Mouse (Mus musculus) myocyte (in vitro differentiated cells): Measurements from ENCODE around the gene Garnl3.

Source experiments
- CEBPB ChIP-seq: IDR thresholded peaks from 2 replicates; pipeline ENCODE4 v1.6.1; 2011; ENCODE audit warnings: mild to moderate bottlenecking, moderate library complexity; ENCODE audit not compliant: poor library complexity, insufficient read depth, severe bottlenecking
- E2F4 ChIP-seq: IDR thresholded peaks from one replicate; pipeline ENCODE4 v1.6.1; 2011; ENCODE audit warnings: mild to moderate bottlenecking, control low read depth, moderate library complexity; ENCODE audit not compliant: insufficient read depth
- MAX ChIP-seq: IDR thresholded peaks from one replicate; pipeline ENCODE4 v1.6.1; 2011; ENCODE audit warnings: low read depth, mild to moderate bottlenecking, control low read depth
- MYOD1 ChIP-seq, 3 experiments: IDR thresholded peaks; one replicate each; pipeline ENCODE4 v1.6.1; 2011; ENCODE audit warnings: control low read depth in 2 of 3, low read depth in 2 of 3, mild to moderate bottlenecking in 2 of 3, moderate library complexity in 1 of 3; ENCODE audit not compliant: insufficient read length in 2 of 3, control insufficient read depth in 1 of 3
- MYOG ChIP-seq, 3 experiments: IDR thresholded peaks; one replicate each; pipeline ENCODE4 v1.6.1; 2011; ENCODE audit warnings: control low read depth in 2 of 3, low read depth in 2 of 3, mild to moderate bottlenecking in 2 of 3; ENCODE audit not compliant: insufficient read length in 2 of 3, control insufficient read depth in 1 of 3, insufficient read depth in 1 of 3
- POLR2A ChIP-seq: IDR thresholded peaks from one replicate; pipeline ENCODE4 v1.6.1; 2011; ENCODE audit warnings: low read depth, mild to moderate bottlenecking, control low read depth, moderate library complexity; ENCODE audit not compliant: insufficient read length
- POLR2AphosphoS2 ChIP-seq: IDR thresholded peaks from one replicate; pipeline ENCODE4 v1.6.1; 2011; ENCODE audit warnings: low read depth, control low read depth; ENCODE audit not compliant: insufficient read length
- REST ChIP-seq: IDR thresholded peaks from one replicate; pipeline ENCODE4 v1.6.1; 2011; ENCODE audit warnings: mild to moderate bottlenecking, control low read depth, moderate library complexity; ENCODE audit not compliant: insufficient read depth, insufficient read length
- SRF ChIP-seq: IDR thresholded peaks from one replicate; pipeline ENCODE4 v1.6.1; 2011; ENCODE audit warnings: low read depth; ENCODE audit not compliant: control insufficient read depth, insufficient read length
- TCF12 ChIP-seq: IDR thresholded peaks from one replicate; pipeline ENCODE4 v1.6.1; 2011; ENCODE audit warnings: mild to moderate bottlenecking, control low read depth; ENCODE audit not compliant: poor library complexity, insufficient read depth, severe bottlenecking
- TCF3 ChIP-seq: IDR thresholded peaks from one replicate; pipeline ENCODE4 v1.6.1; 2011; ENCODE audit warnings: low read depth, control low read depth; ENCODE audit not compliant: insufficient read length
- USF1 ChIP-seq: IDR thresholded peaks from one replicate; pipeline ENCODE4 v1.6.1; 2011; ENCODE audit warnings: low read depth, mild to moderate bottlenecking, control low read depth, moderate library complexity

DNA sequence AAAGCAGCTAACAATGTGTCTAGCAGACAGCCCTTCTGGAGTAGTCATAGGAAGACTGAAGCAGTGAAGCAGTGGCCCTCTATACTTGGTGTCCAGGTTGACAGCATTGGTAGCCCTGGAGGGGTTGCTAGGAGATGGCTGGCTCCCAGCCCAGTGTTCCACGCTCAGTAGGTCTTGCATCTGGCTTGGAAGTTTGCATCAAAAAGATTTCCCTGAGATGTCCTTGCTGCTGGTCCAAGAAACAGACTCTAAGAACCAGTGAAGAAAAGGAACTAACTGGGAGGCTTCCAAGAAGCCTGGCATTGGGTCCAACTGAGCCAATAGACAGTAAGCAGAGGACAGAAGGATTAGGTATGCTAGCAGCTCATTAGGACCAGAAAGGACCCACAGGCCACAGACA lies 94.0 kb downstream of the Garnl3 start:
- TF ChIP-seq POLR2A: no peak
- TF ChIP-seq POLR2AphosphoS2: no peak
- no peak for TF ChIP-seq USF1
- no peak for TF ChIP-seq TCF12
- no peak for TF ChIP-seq REST
- TF ChIP-seq TCF3: no peak
- no peak for TF ChIP-seq MAX
- no peak for TF ChIP-seq CEBPB
- no peak for TF ChIP-seq E2F4
- no peak for TF ChIP-seq MYOD1 (IDR thresholded peaks at IDR 0.05; ENCODE audit: control insufficient read depth in 1 of 3, insufficient read length in 2 of 3, low read depth in 2 of 3)
- TF ChIP-seq SRF: no peak
- no peak for TF ChIP-seq MYOG (IDR thresholded peaks at IDR 0.05; ENCODE audit: control insufficient read depth in 1 of 3, insufficient read depth in 1 of 3, insufficient read length in 2 of 3, low read depth in 2 of 3)
